Mouse (Mus musculus) lung, postnatal 0 days (tissue): ENCODE measurements around the gene Ccdc148.

Source experiments
- CTCF ChIP-seq: IDR thresholded peaks from 2 replicates; pipeline ENCODE4 v1.5.1; 2016; ENCODE audit warnings: antibody characterized with exemption, mild to moderate bottlenecking
- EP300 ChIP-seq: IDR thresholded peaks from 2 replicates; pipeline ENCODE4 v1.6.1; 2016; ENCODE audit warnings: antibody characterized with exemption, mild to moderate bottlenecking, control low read depth

DNA sequence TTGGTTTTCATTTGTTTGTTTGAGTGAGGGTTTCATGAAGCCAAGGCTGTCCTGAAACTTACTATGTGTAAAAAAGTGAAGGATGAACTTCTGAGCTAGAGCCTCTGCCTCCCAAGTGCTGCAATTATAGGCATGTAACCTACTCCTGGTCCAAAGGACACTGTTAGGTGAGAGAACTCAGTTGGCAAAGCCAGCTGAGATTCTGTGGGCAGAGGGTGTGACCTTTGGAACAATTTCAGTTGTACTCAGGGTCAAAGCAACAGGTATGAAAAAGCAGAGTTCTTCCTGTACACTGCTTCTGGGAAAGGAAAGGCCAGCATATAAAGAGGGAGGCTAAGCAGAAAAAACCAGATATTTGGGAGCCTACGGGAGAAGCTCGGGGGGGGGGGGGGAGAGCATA lies 2.4 kb downstream of the Ccdc148 start:
- no peak for TF ChIP-seq CTCF
- no peak for TF ChIP-seq EP300
